Mouse (Mus musculus) forebrain, postnatal 0 days (tissue): Measurements from ENCODE around the gene Nhej1. TPM values are rescaled to one million over a fixed set of nuclear protein-coding genes. Genes with fewer than 3 reads are reported as not detected.
A peak's percentile ranks its signal among the peaks of the same experiment; 100 is the strongest.

Experiments
- ATAC-seq: fragments of 200-750 bp; cut with Nextera tagmentation; 2 replicates; pipeline ENCODE4 v1.8.0; 2017; ENCODE audit warnings: mild to moderate bottlenecking, moderate library complexity
- DNase-seq: peaks from one replicate; pipeline ENCODE4 v3.0.0-alpha.2; 2015
- H3K27ac ChIP-seq: fragments of 300-500 bp; sonication (generic); 2 replicates; pipeline ENCODE4 v1.5.1; 2014; ENCODE audit warnings: low read depth, mild to moderate bottlenecking, antibody characterized with exemption, low read length, moderate library complexity, mixed read lengths
- H3K27me3 ChIP-seq: fragments of 300-500 bp; sonication (generic); 2 replicates; pipeline ENCODE4 v1.6.1; 2014; ENCODE audit warnings: mild to moderate bottlenecking, low read length, mixed read lengths; ENCODE audit not compliant: insufficient read depth
- H3K36me3 ChIP-seq: fragments of 300-500 bp; sonication (generic); 2 replicates; pipeline ENCODE4 v1.6.1; 2014; ENCODE audit warnings: mild to moderate bottlenecking, moderate library complexity; ENCODE audit not compliant: insufficient read depth
- H3K4me1 ChIP-seq: fragments of 300-500 bp; sonication (generic); 2 replicates; pipeline ENCODE4 v1.6.1; 2014; ENCODE audit warnings: antibody characterized with exemption; ENCODE audit not compliant: insufficient read depth
- H3K4me2 ChIP-seq: fragments of 300-500 bp; sonication (generic); 2 replicates; pipeline ENCODE4 v1.6.1; 2014; ENCODE audit warnings: low read depth, mild to moderate bottlenecking, moderate library complexity
- H3K4me3 ChIP-seq: fragments of 300-500 bp; sonication (generic); 2 replicates; pipeline ENCODE4 v1.5.1; 2014; ENCODE audit warnings: low read depth, low read length, mixed read lengths
- H3K9ac ChIP-seq: fragments of 300-500 bp; sonication (generic); 2 replicates; pipeline ENCODE4 v1.6.1; 2014; ENCODE audit warnings: mild to moderate bottlenecking
- H3K9me3 ChIP-seq: fragments of 300-500 bp; sonication (generic); 2 replicates; pipeline ENCODE4 v1.6.1; 2016; ENCODE audit warnings: low read length
- CTCF ChIP-seq: sonication (generic); IDR thresholded peaks from 2 replicates; pipeline ENCODE4 v1.5.1; 2016; ENCODE audit warnings: antibody characterized with exemption, control low read depth, low read depth
- WGBS: fragments of 180-500 bp; shearing (Covaris S2); extraction: QIAGEN DNeasy Blood & Tissue Kit; methylation state at CpG from one replicate; pipeline ENCODE4 v1.1.7; 2014; 5-methylcytosine and 5-hydroxymethylcytosine counted together
- polyA plus RNA-seq: library from polyadenylated mRNA; unstranded; fragments of >200 nt; fragmentation: Nextera tagmentation; extraction: Ambion mirVana; gene quantifications from 2 replicates; pipeline ENCODE4 v1.2.1, GENCODE M21; 2015
- total RNA-seq: library from RNA; depleted of rRNA; stranded (reverse); fragments of >200 nt; gene quantifications from 2 replicates; pipeline ENCODE4 v1.2.3, GENCODE M21; 2014

The Nhej1 gene
- total and polyA plus RNA-seq, 2 experiments from 2014 or later: 3.6 to 3.9 TPM

- H3K9me3 ChIP-seq: no peaks in the 10 kb centered on the region
- WGBS: 82% methylated on average over 3 of the region's 3 CpGs
Observed at GRCm38 (mm10) chr1:75122211-75122610, 2.8 kb downstream of the Nhej1 start.

GRCm38 (mm10) chr1:75052091-75052490, 72.9 kb downstream of the Nhej1 start:
- Histone ChIP-seq H3K4me3 (no peak overlapping the region), H3K4me2 (no peak overlapping the region), H3K27me3 (no peaks in the 10 kb centered on the region), H3K27ac (no peak overlapping the region), H3K9ac (no peak overlapping the region), H3K36me3 (no peaks in the 10 kb centered on the region), H3K9me3 (no peaks in the 10 kb centered on the region), H3K4me1 (no peaks in the 10 kb centered on the region)
- DNase-seq (peak; percentile 68), ATAC-seq (no peak)
- 31% methylated on average over 4 of the region's 4 CpGs for WGBS
- peak; percentile 74 for TF ChIP-seq CTCF

More at GRCm38 (mm10) chr1:75122211-75122610, 2.8 kb downstream of the Nhej1 start:
- no peak for DNase-seq
- Histone ChIP-seq H3K4me2 (no peak overlapping the region), H3K4me1 (no peaks in the 10 kb centered on the region), H3K4me3 (no peak overlapping the region), H3K27ac (no peak overlapping the region), H3K36me3 (no peaks in the 10 kb centered on the region), H3K9ac (no peak overlapping the region), H3K27me3 (no peaks in the 10 kb centered on the region)
- TF ChIP-seq CTCF: no peak
- no peak for ATAC-seq

- H3K9me3 ChIP-seq: no peaks in the 10 kb centered on the region
- no peak overlapping the region for H3K27ac ChIP-seq
- TF ChIP-seq CTCF: no peak
- H3K36me3 ChIP-seq: no peaks in the 10 kb centered on the region
- 70% methylated on average over 7 of the region's 7 CpGs for WGBS
- no peak overlapping the region for H3K4me3 ChIP-seq
- ATAC-seq: no peak
- H3K4me1 ChIP-seq: no peaks in the 10 kb centered on the region
- H3K4me2 ChIP-seq: no peak overlapping the region
- no peak overlapping the region for H3K9ac ChIP-seq
- H3K27me3 ChIP-seq: no peaks in the 10 kb centered on the region
- DNase-seq: no peak
Observed at GRCm38 (mm10) chr1:75051428-75051827, 73.6 kb downstream of the Nhej1 start.

GRCm38 (mm10) chr1:75048571-75048970, 76.4 kb downstream of the Nhej1 start:
- 91% methylated on average over 2 of the region's 2 CpGs for WGBS
- ATAC-seq (no peak), DNase-seq (no peak)
- H3K4me3 ChIP-seq: no peak overlapping the region
- H3K4me1 ChIP-seq: no peaks in the 10 kb centered on the region
- H3K4me2 ChIP-seq: no peak overlapping the region
- H3K27me3 ChIP-seq: no peaks in the 10 kb centered on the region
- H3K9me3 ChIP-seq: no peaks in the 10 kb centered on the region
- TF ChIP-seq CTCF: no peak
- H3K36me3 ChIP-seq: no peaks in the 10 kb centered on the region
- no peak overlapping the region for H3K9ac ChIP-seq
- no peak overlapping the region for H3K27ac ChIP-seq

GRCm38 (mm10) chr1:75048041-75048440, 77.0 kb downstream of the Nhej1 start:
- no peaks in the 10 kb centered on the region for H3K9me3 ChIP-seq
- H3K4me1 ChIP-seq: no peaks in the 10 kb centered on the region
- H3K36me3 ChIP-seq: no peaks in the 10 kb centered on the region
- no peaks in the 10 kb centered on the region for H3K27me3 ChIP-seq
- H3K4me3 ChIP-seq: no peak overlapping the region
- no peak for TF ChIP-seq CTCF
- no peak overlapping the region for H3K27ac ChIP-seq
- ATAC-seq: no peak
- no peak for DNase-seq
- WGBS: 59% methylated on average over 4 of the region's 4 CpGs
- H3K4me2 ChIP-seq: no peak overlapping the region
- no peak overlapping the region for H3K9ac ChIP-seq

- no peak for TF ChIP-seq CTCF
- no peaks in the 10 kb centered on the region for H3K9me3 ChIP-seq
- H3K4me3 ChIP-seq: no peak overlapping the region
- no peaks in the 10 kb centered on the region for H3K36me3 ChIP-seq
- WGBS: 57% methylated on average over 7 of the region's 7 CpGs
- no peak overlapping the region for H3K27ac ChIP-seq
- DNase-seq (no peak), ATAC-seq (no peak)
- H3K27me3 ChIP-seq: no peaks in the 10 kb centered on the region
- H3K4me1 ChIP-seq: no peaks in the 10 kb centered on the region
- no peak overlapping the region for H3K9ac ChIP-seq
- no peak overlapping the region for H3K4me2 ChIP-seq
Observed at GRCm38 (mm10) chr1:75040429-75040828, 84.6 kb downstream of the Nhej1 start.

- 75% methylated on average over 10 of the region's 10 CpGs for WGBS
- Histone ChIP-seq H3K4me3 (no peak overlapping the region), H3K9ac (no peak overlapping the region), H3K27ac (no peak overlapping the region), H3K27me3 (no peaks in the 10 kb centered on the region), H3K9me3 (no peaks in the 10 kb centered on the region), H3K4me1 (no peaks in the 10 kb centered on the region), H3K36me3 (no peaks in the 10 kb centered on the region), H3K4me2 (no peak overlapping the region)
- TF ChIP-seq CTCF: no peak
- DNase-seq (no peak), ATAC-seq (no peak)
Observed at GRCm38 (mm10) chr1:75032041-75032440, 93.0 kb downstream of the Nhej1 start.
